Mouse (Mus musculus): ENCODE data around the gene Thap4. TPM values are rescaled to one million over a fixed set of nuclear protein-coding genes. Genes with fewer than 3 reads are reported as not detected.

Gene Thap4
- polyA plus RNA-seq, 1 experiment from 2014 or later: 53.2 TPM

DNA sequence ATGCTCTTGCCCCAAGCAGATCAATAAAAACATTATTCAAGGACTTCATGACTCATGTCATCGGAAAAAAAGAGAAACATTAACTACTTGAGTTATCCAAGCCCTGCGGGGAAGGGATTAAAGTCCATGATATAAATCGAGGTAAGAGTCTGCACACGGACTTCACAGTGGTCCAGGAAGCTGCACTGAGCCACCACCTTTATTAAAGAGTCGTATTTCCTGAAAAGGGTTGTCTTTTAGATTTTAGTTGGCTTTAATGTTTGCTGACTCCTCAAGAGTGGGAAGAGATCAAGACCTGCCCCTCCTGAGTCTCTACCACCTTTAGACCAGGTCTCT lies 97.7 kb downstream of the Thap4 start:
- Histone ChIP-seq H3K9ac (no peak overlapping the region), H3K4me1 (peaks cover 6% of the 10 kb centered on the region; the same call in 1 of the 2 replicates), H3K36me3 (no peaks in the 10 kb centered on the region), H3K4me3 (no peak overlapping the region), H3K9me3 (0 out of 2 replicates have a peak, but pooled peaks cover 4% of the 10 kb centered on the region), H3K4me2 (replicated peaks) (no peak overlapping the region), H3K27me3 (no peaks in the 10 kb centered on the region), H3K27ac (no peak overlapping the region)
- 82% methylated on average over 5 of the region's 5 CpGs for WGBS
- ATAC-seq (ENCODE audit: insufficient number of reproducible peaks, insufficient read depth, low FRiP score, low TSS enrichment): no peak

DNA sequence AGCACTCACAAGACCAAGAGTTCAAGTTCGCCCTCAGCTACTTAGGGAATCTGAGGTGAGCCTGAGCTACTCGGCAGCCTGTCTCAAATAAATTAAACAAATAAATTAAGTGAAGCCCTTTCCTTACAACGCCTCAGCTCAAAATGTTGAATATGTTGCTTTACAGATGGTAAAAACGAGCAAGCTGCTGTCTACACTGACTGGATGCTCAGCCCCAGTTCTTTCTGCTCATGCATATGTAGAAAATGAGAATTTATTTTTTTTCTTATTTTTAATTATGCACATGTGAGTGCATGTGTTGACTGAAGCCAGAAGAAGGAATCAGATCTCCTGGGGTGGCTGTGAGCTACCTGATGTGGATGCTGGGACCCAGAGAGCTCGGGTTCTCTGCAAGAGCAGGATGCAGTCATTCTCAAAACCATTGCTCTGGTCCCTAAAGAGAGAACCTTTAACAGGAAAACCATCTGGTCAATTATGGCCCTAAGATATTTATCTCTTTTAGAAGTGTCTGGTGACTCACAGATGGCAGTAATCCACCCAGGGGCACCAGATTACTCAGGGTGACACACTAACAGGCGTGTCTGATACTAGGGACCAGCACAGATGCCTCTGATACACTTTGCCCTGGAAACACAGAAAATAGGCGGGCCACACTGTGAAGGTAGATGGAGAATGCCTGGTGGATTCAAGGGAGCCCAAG lies 98.2 kb downstream of the Thap4 start:
- ATAC-seq (ENCODE audit: insufficient number of reproducible peaks, insufficient read depth, low FRiP score, low TSS enrichment): no peak
- peaks cover 6% of the 10 kb centered on the region; the same call in 1 of the 2 replicates for H3K4me1 ChIP-seq
- H3K36me3 ChIP-seq: no peaks in the 10 kb centered on the region
- WGBS: 62% methylated on average over 7 of the region's 7 CpGs
- 0 out of 2 replicates have a peak, but pooled peaks cover 4% of the 10 kb centered on the region for H3K9me3 ChIP-seq
- H3K9ac ChIP-seq: no peak overlapping the region
- H3K4me2 ChIP-seq (replicated peaks): no peak overlapping the region
- H3K27me3 ChIP-seq: no peaks in the 10 kb centered on the region
- no peak overlapping the region for H3K27ac ChIP-seq
- no peak overlapping the region for H3K4me3 ChIP-seq

DNA sequence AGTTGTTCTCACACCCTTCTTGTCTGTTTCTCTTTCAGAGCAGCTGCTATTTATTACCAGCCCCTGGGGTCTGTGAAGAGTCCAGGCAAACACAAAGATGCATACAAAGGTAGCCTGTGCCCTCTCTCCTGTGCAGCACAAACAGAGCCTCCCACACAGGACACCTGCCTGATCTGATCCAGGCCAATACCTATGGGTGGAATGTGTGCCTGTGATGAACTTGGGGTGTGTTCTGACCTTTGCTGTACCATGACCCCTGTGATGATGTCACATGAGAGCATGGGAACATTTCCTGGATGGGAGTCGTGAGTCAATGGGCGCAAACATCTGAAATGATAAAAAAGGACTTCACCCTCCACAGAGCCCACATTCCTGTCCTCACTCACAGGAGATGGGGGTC lies 99.9 kb downstream of the Thap4 start:
- Histone ChIP-seq H3K4me3 (no peak overlapping the region), H3K4me1 (peaks cover 6% of the 10 kb centered on the region; the same call in 1 of the 2 replicates), H3K27ac (no peak overlapping the region), H3K9me3 (no peaks in the 10 kb centered on the region), H3K9ac (no peak overlapping the region), H3K4me2 (replicated peaks) (no peak overlapping the region), H3K36me3 (no peaks in the 10 kb centered on the region), H3K27me3 (no peaks in the 10 kb centered on the region)
- WGBS: 59% methylated on average over 2 of the region's 2 CpGs
- no peak for ATAC-seq (ENCODE audit: insufficient number of reproducible peaks, insufficient read depth, low FRiP score, low TSS enrichment)

DNA sequence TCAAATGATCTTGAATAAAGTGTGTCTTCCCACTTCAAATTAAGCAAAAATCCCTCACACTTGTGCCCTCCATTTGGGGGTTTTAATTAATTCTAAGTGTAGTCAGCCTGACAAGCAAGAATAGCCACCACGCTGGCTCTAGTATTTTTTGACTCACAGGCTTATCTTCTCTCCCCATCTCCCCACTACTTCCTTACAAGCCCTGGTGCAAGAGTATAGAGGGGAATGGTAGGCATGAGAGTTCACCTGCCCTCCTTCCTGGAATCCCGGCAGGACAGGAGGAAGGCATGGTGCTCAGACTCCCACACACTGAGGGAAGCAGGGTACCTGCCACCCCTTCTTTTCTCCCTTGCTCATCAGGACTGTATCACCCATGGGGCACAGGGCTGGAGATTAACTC lies 100.4 kb downstream of the Thap4 start:
- no peaks in the 10 kb centered on the region for H3K36me3 ChIP-seq
- no peak overlapping the region for H3K27ac ChIP-seq
- no peaks in the 10 kb centered on the region for H3K27me3 ChIP-seq
- no peaks in the 10 kb centered on the region for H3K9me3 ChIP-seq
- WGBS: 20% methylated on average over 2 of the region's 2 CpGs
- no peak overlapping the region for H3K9ac ChIP-seq
- H3K4me3 ChIP-seq: no peak overlapping the region
- no peak overlapping the region for H3K4me2 ChIP-seq (replicated peaks)
- peaks cover 6% of the 10 kb centered on the region; the same call in 1 of the 2 replicates for H3K4me1 ChIP-seq
- no peak for ATAC-seq (ENCODE audit: insufficient number of reproducible peaks, insufficient read depth, low FRiP score, low TSS enrichment)

Other genes starting within 250 kb of the Thap4 start
- 7.2 and 7.5 TPM in 2 replicates for gene Farp2, start 242.8 kb downstream of the Thap4 start, polyA plus RNA-seq (2016; fragmentation: Nextera tagmentation; extraction: Ambion mirVana)
- gene Stk25, start 96.2 kb downstream of the Thap4 start, polyA plus RNA-seq (2016; fragmentation: Nextera tagmentation; extraction: Ambion mirVana): 196 and 197 TPM in 2 replicates
- gene Bok, start 69.2 kb downstream of the Thap4 start, polyA plus RNA-seq (2016; fragmentation: Nextera tagmentation; extraction: Ambion mirVana): 34.2 and 38.8 TPM in 2 replicates
- gene Atg4b, start 3.4 kb downstream of the Thap4 start, polyA plus RNA-seq (2016; fragmentation: Nextera tagmentation; extraction: Ambion mirVana): 101 and 102 TPM in 2 replicates
- gene Dtymk, start 47.1 kb upstream of the Thap4 start, polyA plus RNA-seq (2016; fragmentation: Nextera tagmentation; extraction: Ambion mirVana): 272 and 277 TPM in 2 replicates
- gene Ing5, start 49.1 kb upstream of the Thap4 start, polyA plus RNA-seq (2016; fragmentation: Nextera tagmentation; extraction: Ambion mirVana): 18.2 and 20.9 TPM in 2 replicates
- gene D2hgdh, start 70.0 kb upstream of the Thap4 start, polyA plus RNA-seq (2016; fragmentation: Nextera tagmentation; extraction: Ambion mirVana): 17.2 and 17.3 TPM in 2 replicates
- gene Gal3st2, start 106.4 kb upstream of the Thap4 start, polyA plus RNA-seq (2016; fragmentation: Nextera tagmentation; extraction: Ambion mirVana): 0.06 TPM in 1 of 2 replicates, not detected in the other
- gene Gal3st2b, start 163.4 kb upstream of the Thap4 start, polyA plus RNA-seq (2016; fragmentation: Nextera tagmentation; extraction: Ambion mirVana): not detected in 2 replicates
- not detected in 2 replicates for gene Gal3st2c, start 235.6 kb upstream of the Thap4 start, polyA plus RNA-seq (2016; fragmentation: Nextera tagmentation; extraction: Ambion mirVana)